Mouse (Mus musculus) CD8-positive naive resting alpha-beta T cell, adult 2 months (primary cell): ENCODE data around the gene Esrrg.

Source experiments
- DNase-seq, 2 experiments: peaks; one replicate each; pipeline ENCODE4 v3.0.0; 2022; ENCODE audit warnings: low read depth in 2 of 2, low spot score in 2 of 2

The Esrrg gene

DNA sequence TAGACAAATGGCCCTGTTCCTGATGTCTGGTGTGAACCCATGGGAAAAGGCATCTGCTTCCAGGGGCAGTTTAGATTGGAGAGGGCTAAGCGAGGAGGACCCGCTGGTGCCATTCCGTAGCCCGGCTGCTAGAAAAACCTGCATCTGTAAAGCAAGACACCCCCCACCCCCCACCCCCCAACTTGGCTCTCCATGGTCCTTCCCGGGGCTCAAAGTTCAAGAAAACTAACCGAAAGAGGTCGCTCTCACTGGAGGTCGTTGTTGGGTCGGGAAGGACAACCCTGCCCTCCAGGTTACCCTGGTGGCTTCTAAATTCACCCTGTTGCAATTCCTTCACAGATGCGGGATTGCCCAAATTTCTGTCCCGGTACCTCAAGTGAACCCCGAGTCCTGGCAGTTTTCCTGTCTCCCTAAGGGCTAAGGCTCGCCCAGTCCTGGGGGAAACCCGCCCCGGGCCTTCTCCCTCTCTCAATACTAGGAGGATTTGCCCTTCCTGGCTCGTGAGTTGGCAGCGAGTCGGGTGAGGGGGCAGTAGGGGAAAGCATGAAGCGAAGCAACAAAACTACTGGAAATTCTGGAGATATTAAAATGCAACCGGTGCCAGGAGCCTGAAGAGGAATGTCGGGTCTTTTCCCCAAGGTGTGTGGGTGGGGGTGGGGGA lies at the start of gene Esrrg:
Gene Esrrg (plus strand): TSS at position 531 of the 661 bp plus-strand sequence.
- no peak for DNase-seq

GRCm38 (mm10) chr1:187583982-187584381 lies 24.6 kb upstream of the Esrrg start:
- DNase-seq, result no peak

- no peak for DNase-seq
Observed at GRCm38 (mm10) chr1:187586541-187587075, 22.0 kb upstream of the Esrrg start.

DNA sequence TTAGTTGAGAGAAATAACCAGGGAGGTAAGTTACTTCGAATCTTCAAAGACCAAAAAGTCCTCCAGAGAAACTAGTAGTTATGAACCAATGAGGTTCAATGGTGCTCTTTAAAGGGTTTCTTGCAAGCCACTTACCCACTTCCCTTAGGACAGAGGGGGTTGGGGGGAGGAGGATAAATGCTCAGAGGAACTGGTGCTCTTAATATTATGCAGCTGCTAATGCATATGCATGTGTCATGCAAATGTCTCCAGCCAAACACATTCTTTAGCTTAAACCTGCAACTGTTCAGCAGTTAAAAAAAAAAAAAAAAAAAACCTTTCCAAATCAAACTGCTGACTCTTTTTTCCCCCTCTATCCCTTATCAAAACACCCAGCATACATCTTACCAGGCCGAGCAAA lies 5.6 kb upstream of the Esrrg start:
- no peak for DNase-seq

GRCm38 (mm10) chr1:187604063-187604484 lies 4.5 kb upstream of the Esrrg start:
- DNase-seq, result no peak

- DNase-seq, result no peak
Observed at GRCm38 (mm10) chr1:187604691-187605310, 3.8 kb upstream of the Esrrg start.

- DNase-seq, result no peak
Observed at GRCm38 (mm10) chr1:187605391-187606270, 3.0 kb upstream of the Esrrg start.

- no peak for DNase-seq
Observed at GRCm38 (mm10) chr1:187606271-187607040, 2.1 kb upstream of the Esrrg start.

GRCm38 (mm10) chr1:187607065-187608047 lies 1.2 kb upstream of the Esrrg start:
- no peak for DNase-seq

GRCm38 (mm10) chr1:187609021-187609852 lies 646 bp downstream of the Esrrg start:
- DNase-seq, result no peak

DNA sequence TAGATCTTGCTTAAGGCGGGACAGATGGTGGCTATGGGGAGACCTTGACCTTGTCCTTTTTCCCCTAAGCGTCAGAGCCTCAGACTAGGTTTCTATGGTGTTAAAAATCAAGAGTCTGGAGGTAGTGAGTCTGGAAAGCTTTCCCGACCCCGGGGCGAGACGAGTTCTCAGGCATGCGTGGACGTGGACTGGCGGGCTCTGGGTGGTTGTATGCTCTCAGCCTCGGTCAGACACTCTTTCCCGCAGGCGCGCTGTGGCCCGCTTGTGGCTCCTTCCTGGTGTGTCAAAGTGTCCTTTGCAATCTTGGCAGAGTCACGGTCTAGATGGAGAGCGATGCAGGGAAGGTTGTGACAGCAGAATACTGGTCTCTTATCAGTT lies 1.3 kb downstream of the Esrrg start:
- DNase-seq, result no peak

DNA sequence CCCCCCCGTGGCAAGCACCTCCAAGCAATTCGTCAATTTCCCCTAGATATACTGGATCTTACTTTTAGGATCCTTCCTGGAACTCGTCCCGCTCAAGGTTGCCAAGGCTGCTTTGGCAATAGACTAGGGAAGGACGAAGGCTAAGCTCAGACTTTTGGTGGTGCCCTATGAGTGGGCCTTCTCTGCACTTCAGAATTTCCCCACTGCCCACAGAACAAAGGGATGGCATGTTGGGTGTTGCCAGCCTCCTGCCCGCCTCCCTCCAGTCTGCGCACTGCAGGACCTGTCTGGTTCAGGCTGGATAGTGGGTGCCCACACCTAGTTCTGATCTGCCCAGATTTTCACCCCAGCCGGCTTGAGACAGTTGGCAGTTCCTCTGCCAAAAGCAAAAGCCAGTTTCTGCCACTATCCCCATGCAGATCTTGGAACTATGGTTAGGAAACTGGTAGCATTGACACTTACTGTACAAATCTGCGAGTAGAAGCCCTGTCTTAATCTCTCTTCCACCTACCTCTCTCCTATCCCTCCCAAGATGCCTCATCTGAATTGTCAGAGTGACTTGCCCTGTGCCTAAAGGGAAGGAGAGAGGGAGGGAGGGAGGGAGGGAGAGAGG lies 1.9 kb downstream of the Esrrg start:
- DNase-seq, result no peak

DNA sequence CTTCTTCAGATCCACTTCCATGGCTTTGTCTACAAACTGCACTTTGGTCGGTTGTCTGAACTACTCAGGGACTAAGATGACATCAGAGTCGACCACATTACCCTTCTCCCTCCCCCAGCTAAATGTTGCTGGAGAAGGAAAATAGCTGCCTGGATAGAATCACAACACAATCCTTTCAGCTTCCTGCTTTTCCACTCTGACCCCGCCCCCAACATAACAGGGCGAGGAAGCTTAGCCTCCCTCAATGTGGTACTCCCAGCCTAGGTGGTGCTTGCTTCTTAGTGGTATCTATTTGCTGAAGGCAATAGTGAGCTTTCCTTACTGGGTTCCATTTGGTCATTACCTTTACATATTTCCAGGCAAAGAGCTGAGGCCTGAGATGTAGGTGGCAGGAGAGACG lies 3.3 kb downstream of the Esrrg start:
- DNase-seq, result no peak

DNA sequence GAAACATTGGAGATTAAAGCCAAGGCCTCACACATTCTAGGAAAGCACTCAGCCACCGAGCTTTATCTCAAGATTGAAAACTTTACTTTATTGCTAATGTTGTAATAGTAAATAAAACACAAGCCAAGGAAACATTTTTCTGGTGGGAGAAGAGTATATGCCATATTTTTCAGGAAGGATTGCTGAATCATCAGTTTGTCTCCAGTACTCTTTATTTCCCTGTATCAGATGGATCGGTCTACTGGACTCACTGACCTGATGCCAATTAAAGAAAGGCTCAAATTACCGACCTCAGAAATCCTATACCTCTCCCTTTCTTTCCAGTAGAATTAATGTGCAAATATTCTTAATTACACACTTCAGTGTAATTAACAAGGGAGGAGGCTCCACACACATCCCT lies 4.7 kb downstream of the Esrrg start:
- DNase-seq, result no peak

- no peak for DNase-seq
Observed at GRCm38 (mm10) chr1:187623981-187624380, 15.4 kb downstream of the Esrrg start.

- DNase-seq, result no peak
Observed at GRCm38 (mm10) chr1:187630361-187630760, 21.8 kb downstream of the Esrrg start.

DNA sequence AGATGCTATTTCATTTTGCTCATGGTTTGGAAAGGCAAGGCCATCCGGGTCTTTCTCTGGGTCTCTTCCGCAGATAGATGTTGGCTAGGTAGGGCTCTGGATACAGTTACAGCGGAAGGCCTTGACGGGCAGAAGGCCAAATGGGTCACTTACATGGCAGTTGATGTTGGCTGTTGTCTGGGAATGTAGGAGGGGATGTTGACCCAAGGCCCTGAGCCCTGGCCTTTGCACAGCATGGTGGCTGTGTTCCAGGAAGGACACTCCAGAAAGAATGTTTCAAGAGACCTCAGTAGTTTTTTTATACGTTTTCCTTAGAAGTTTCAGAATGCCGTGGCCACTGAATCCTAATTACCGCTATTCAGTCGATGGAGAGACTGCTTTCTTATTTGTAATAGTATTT lies 22.9 kb downstream of the Esrrg start:
- DNase-seq, result no peak

- no peak for DNase-seq
Observed at GRCm38 (mm10) chr1:187645258-187645657, 36.7 kb downstream of the Esrrg start.

DNA sequence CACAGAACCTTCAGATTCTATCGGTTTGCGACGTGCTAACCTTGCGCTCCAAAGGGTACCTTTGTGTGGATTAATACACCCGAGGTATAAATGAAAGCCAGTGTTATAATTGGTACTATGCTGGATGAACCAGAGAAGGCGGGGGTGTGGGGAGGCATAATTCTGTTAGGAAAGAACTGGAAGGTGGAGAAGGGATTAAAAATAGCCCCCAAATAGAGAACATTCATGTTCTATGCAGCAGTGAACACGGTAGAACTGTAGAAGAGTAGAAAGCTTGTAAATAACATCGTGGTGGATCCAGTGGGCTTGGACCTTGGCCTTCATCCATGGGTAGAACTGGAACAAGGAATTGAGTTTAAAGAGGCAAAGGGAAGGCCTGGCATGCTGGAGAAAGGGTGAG lies 40.0 kb downstream of the Esrrg start:
- DNase-seq, result no peak
